Mouse (Mus musculus) lung, adult 2 months (tissue): ENCODE measurements around the gene Cadps.

Experiments used
- CTCF ChIP-seq: fragments of 200-500 bp; IDR thresholded peaks from 2 replicates; pipeline ENCODE4 v1.5.1; 2011; ENCODE audit warnings: mild to moderate bottlenecking, low read length, control low read depth; ENCODE audit not compliant: insufficient read depth
- POLR2A ChIP-seq: fragments of 200-500 bp; IDR thresholded peaks from 2 replicates; pipeline ENCODE4 v1.6.1; 2011; ENCODE audit warnings: low read depth, mild to moderate bottlenecking, control low read depth, low read length, borderline replicate concordance; ENCODE audit errors: extremely low read depth

DNA sequence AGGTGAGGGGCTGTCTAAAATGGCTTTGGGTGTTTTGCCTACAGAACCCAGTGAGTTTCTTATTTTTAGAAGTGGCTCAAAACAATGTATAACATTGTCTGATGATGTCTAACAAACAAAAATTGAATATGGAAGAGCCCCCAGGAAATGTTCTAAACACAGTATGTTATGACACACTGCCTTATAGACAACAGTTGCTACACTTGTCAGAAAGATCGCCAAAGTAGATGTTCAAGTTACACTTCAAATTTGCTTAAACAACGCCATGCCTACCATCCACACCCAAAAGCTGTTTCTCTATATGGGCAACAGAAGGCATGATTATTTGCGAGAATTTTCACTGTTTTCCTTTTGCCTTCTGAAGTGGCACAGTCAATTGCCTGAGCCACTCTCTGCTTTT lies 10.8 kb downstream of the Cadps start:
- TF ChIP-seq POLR2A = no peak
- TF ChIP-seq CTCF = no peak
